Mouse (Mus musculus) erythroblast, embryonic 14.5 days (primary cell): ENCODE data around the gene Lama5. TPM values are rescaled to one million over a fixed set of nuclear protein-coding genes. Genes with fewer than 3 reads are reported as not detected.

ENCODE experiments used
- H3K27me3 ChIP-seq: 2 replicates; pipeline ENCODE4 v1.6.1; 2012; ENCODE audit warnings: inconsistent platforms; ENCODE audit not compliant: control insufficient read depth
- H3K36me3 ChIP-seq: 2 replicates; pipeline ENCODE4 v1.6.1; 2012; ENCODE audit warnings: mild to moderate bottlenecking, inconsistent platforms; ENCODE audit not compliant: control insufficient read depth
- H3K4me1 ChIP-seq: 2 replicates; pipeline ENCODE4 v1.6.1; 2012; ENCODE audit warnings: inconsistent platforms; ENCODE audit not compliant: control insufficient read depth
- H3K4me3 ChIP-seq: replicated peaks from 2 replicates; pipeline ENCODE3; 2012; ENCODE audit warnings: moderate library complexity, mild to moderate bottlenecking, inconsistent platforms
- H3K9me3 ChIP-seq: 2 replicates; pipeline ENCODE4 v1.6.1; 2012; ENCODE audit warnings: low read length, inconsistent platforms, mixed read lengths; ENCODE audit not compliant: control insufficient read depth
- GATA1 ChIP-seq: IDR thresholded peaks from 2 replicates; pipeline ENCODE4 v1.6.1; 2012; ENCODE audit warnings: low read length, inconsistent platforms, mixed read lengths
- TAL1 ChIP-seq: IDR thresholded peaks from 3 replicates; pipeline ENCODE4 v1.6.1; 2012; ENCODE audit warnings: low read length, inconsistent platforms, mixed read lengths
- polyA plus RNA-seq: library from polyadenylated mRNA; stranded (reverse); fragments of >175 nt; gene quantifications from 2 replicates; pipeline ENCODE4 v1.2.3, GENCODE M21; 2012

The Lama5 gene
- polyA plus RNA-seq, 1 experiment = 0.14 TPM

GRCm38 (mm10) chr2:180158627-180159026 lies 67.0 kb downstream of the Lama5 start:
- H3K4me1 ChIP-seq = no peaks in the 10 kb centered on the region
- H3K36me3 ChIP-seq = peaks cover 69% of the 10 kb centered on the region
- H3K27me3 ChIP-seq = no peaks in the 10 kb centered on the region
- TF ChIP-seq TAL1 = no peak
- no peak overlapping the region for H3K4me3 ChIP-seq
- no peaks in the 10 kb centered on the region for H3K9me3 ChIP-seq

- Histone ChIP-seq H3K36me3 (peaks cover 73% of the 10 kb centered on the region), H3K4me1 (no peaks in the 10 kb centered on the region)
- no peak for TF ChIP-seq GATA1
- no peak for TF ChIP-seq TAL1
Measured at GRCm38 (mm10) chr2:180154796-180155195, 70.9 kb downstream of the Lama5 start.

GRCm38 (mm10) chr2:180148551-180148950 lies 77.1 kb downstream of the Lama5 start:
- H3K36me3 ChIP-seq = peaks cover 69% of the 10 kb centered on the region
- no peaks in the 10 kb centered on the region for H3K9me3 ChIP-seq
- H3K27me3 ChIP-seq = no peaks in the 10 kb centered on the region
- H3K4me1 ChIP-seq = no peaks in the 10 kb centered on the region
- no peak overlapping the region for H3K4me3 ChIP-seq
- TF ChIP-seq TAL1 (no peak), GATA1 (no peak)

More at GRCm38 (mm10) chr2:180154796-180155195, 70.9 kb downstream of the Lama5 start:
- H3K9me3 ChIP-seq = no peaks in the 10 kb centered on the region
- no peak overlapping the region for H3K4me3 ChIP-seq
- H3K27me3 ChIP-seq = no peaks in the 10 kb centered on the region

DNA sequence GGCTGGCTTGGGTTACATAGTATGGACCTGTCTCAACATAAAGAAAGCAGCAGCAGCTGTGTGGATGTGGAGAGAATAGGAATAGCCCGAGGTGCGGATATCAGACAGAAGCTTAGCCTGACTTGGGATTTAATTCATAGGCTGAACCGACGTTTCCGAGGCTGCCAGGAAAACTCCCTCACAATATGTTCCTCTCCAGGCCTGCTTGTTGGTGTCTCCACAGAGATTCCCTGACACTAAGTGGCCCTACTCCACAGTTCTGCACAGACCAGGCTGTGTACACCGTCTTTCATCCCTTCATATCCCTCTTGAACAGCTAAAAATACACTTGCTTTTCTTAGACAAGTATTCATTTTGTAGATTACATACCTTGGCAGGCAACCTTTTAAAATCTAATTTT lies 78.3 kb downstream of the Lama5 start:
- no peaks in the 10 kb centered on the region for H3K27me3 ChIP-seq
- no peak overlapping the region for H3K4me3 ChIP-seq
- no peak for TF ChIP-seq TAL1
- TF ChIP-seq GATA1 = no peak
- no peaks in the 10 kb centered on the region for H3K4me1 ChIP-seq
- H3K36me3 ChIP-seq = peaks cover 63% of the 10 kb centered on the region
- H3K9me3 ChIP-seq = no peaks in the 10 kb centered on the region

DNA sequence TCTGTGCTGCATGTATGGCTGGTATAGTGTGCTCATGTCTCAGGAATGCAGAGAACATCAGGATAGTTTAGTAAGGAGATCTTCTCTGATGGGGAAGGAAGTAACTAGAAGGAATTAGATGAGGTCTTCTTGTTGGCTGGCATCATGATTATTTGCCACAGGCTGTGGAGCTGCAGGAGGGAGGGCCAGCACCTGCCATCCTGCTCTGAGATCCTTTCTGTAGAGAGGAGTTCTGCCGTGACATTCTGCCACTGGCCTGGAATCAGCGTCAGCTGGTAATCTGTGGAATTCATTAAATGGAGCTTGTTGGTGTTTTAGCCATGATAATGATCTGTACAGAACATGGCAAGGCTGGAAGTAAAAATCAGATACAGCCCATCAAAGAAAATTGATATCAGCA lies 79.6 kb downstream of the Lama5 start:
- H3K36me3 ChIP-seq = peaks cover 61% of the 10 kb centered on the region
- H3K4me3 ChIP-seq = no peak overlapping the region
- no peaks in the 10 kb centered on the region for H3K4me1 ChIP-seq
- no peaks in the 10 kb centered on the region for H3K9me3 ChIP-seq
- no peaks in the 10 kb centered on the region for H3K27me3 ChIP-seq
- TF ChIP-seq GATA1 = no peak
- TF ChIP-seq TAL1 = no peak

DNA sequence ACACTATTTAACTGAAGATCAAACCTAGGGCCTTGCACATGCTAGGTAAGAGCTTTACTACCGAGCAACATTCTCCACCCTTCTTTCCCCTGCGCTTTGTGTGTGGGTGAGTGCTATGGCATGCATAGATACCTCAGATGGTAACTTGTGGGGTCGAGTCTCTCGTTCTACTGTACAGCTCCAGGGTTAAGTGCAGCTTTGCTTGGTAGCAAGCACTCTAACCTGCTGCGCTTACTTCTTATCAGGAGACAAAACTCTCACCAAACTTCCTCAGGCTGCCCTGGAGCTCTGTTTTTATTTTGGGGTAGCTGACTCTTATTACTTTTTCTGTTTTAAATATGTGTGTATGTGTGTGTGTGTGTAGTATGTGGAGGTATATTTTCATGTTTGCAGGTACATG lies 90.2 kb downstream of the Lama5 start:
- no peak overlapping the region for H3K4me3 ChIP-seq
- H3K9me3 ChIP-seq = no peaks in the 10 kb centered on the region
- TF ChIP-seq TAL1 (no peak), GATA1 (no peak)
- peaks cover 21% of the 10 kb centered on the region for H3K4me1 ChIP-seq
- H3K27me3 ChIP-seq = no peaks in the 10 kb centered on the region
- H3K36me3 ChIP-seq = peaks cover 24% of the 10 kb centered on the region

- Histone ChIP-seq H3K9me3 (no peaks in the 10 kb centered on the region), H3K27me3 (no peaks in the 10 kb centered on the region), H3K4me1 (peaks cover 21% of the 10 kb centered on the region), H3K4me3 (no peak overlapping the region), H3K36me3 (peaks cover 14% of the 10 kb centered on the region)
- TF ChIP-seq GATA1 = no peak
- no peak for TF ChIP-seq TAL1
Measured at GRCm38 (mm10) chr2:180133911-180134310, 91.7 kb downstream of the Lama5 start.

DNA sequence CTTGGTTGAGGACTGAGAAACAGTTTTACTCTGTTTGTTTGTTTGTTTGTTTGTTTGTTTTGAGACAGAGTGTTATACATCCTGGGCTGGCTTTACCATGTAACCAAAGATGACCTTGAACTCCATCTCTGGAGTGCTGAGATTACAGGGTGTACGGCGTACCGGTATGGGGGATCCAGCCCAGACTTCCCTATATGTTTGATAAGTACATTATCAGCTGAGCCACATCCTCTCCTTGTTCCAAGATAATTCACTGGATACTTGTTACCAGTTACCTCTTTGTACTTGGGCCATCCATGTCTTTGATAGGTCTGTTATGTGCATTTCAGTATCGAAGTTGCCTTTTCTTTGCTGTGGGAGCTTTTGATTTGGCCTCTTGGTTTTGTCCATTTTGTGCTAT lies 92.4 kb downstream of the Lama5 start:
- TF ChIP-seq GATA1 (no peak), TAL1 (no peak)
- Histone ChIP-seq H3K27me3 (no peaks in the 10 kb centered on the region), H3K36me3 (peaks cover 7% of the 10 kb centered on the region), H3K4me3 (no peak overlapping the region), H3K9me3 (no peaks in the 10 kb centered on the region), H3K4me1 (peaks cover 21% of the 10 kb centered on the region)

DNA sequence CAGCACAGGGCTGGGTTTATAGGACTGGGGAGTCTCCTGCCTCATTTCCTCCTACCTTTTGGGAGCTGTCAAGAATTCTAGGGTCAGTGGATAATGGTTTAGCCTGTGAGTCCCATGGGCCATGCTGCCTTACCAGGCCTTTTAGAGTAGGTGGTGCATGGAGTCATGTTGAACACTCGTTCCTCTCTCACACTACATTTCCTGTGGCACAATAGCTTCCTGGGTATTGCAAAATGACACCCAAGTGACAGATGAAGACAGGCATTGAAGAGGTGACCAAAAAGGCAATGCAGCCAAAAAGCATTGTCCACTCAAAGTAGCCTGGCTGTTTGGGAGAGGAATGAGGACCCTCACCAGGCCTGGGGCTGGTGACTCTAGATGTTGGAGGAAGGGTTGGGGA lies 98.0 kb downstream of the Lama5 start:
- H3K9me3 ChIP-seq = no peaks in the 10 kb centered on the region
- peaks cover under 1% of the 10 kb centered on the region for H3K4me1 ChIP-seq
- H3K27me3 ChIP-seq = no peaks in the 10 kb centered on the region
- TF ChIP-seq TAL1 = no peak
- no peak for TF ChIP-seq GATA1
- H3K4me3 ChIP-seq = no peak overlapping the region
- peaks cover 9% of the 10 kb centered on the region for H3K36me3 ChIP-seq

Other genes starting within 250 kb of the Lama5 start
- 2.2 and 2.6 TPM in 2 replicates for gene Taf4, start 249.2 kb downstream of the Lama5 start, polyA plus RNA-seq
- 2.3 and 2.5 TPM in 2 replicates for gene Lsm14b, start 200.9 kb downstream of the Lama5 start, polyA plus RNA-seq
- 6.1 and 6.3 TPM in 2 replicates for gene Psma7, start 183.4 kb downstream of the Lama5 start, polyA plus RNA-seq
- 0.01 and 0.07 TPM in 2 replicates for gene Ss18l1, start 183.3 kb downstream of the Lama5 start, polyA plus RNA-seq
- gene Mtg2, start 155.3 kb downstream of the Lama5 start, polyA plus RNA-seq = 0.58 and 1.0 TPM in 2 replicates
- gene Hrh3, start 121.4 kb downstream of the Lama5 start, polyA plus RNA-seq = not detected in 2 replicates
- 0.76 and 1.2 TPM in 2 replicates for gene Osbpl2, start 106.6 kb downstream of the Lama5 start, polyA plus RNA-seq
- 69.4 and 72.6 TPM in 2 replicates for gene Adrm1, start 54.4 kb downstream of the Lama5 start, polyA plus RNA-seq
- gene Rps21, start 31.5 kb upstream of the Lama5 start, polyA plus RNA-seq = 41.7 and 141 TPM in 2 replicates
- 0.77 and 1.2 TPM in 2 replicates for gene Cables2, start 47.6 kb upstream of the Lama5 start, polyA plus RNA-seq
- gene Rbbp8nl, start 64.0 kb upstream of the Lama5 start, polyA plus RNA-seq = not detected in 2 replicates
- 0.01 TPM in 1 of 2 replicates, not detected in the other for gene Gata5, start 108.8 kb upstream of the Lama5 start, polyA plus RNA-seq
- gene Slco4a1, start 230.4 kb upstream of the Lama5 start, polyA plus RNA-seq = 0.01 and 0.05 TPM in 2 replicates